Mouse (Mus musculus): ENCODE results near the gene T. TPM values are rescaled to one million over a fixed set of nuclear protein-coding genes. Genes with fewer than 3 reads are reported as not detected.
"Not testable (repeated sequence)": the region's sequence is repeated elsewhere in the genome, so short reads cannot be mapped to it uniquely, and the experiment has no call there.

Gene T
- total RNA-seq (2021), result not detected
- long read RNA-seq, experiment 1, result 0 reads
- long read RNA-seq, experiment 2, result 0 reads

GRCm38 (mm10) chr17:8433978-8434960 is at the start of gene T:
Gene T (plus strand): TSS chr17:8434423.
- TF ChIP-seq CTCF (IDR thresholded peaks at IDR 0.05), result no peak
- H3K4me3 ChIP-seq, result no peak within 1 kb of the TSS
- intact Hi-C loops (cut with DNase I), result no loop called here
- no peak for DNase-seq
- H3K27ac ChIP-seq, result no peak within 1 kb of the TSS

DNA sequence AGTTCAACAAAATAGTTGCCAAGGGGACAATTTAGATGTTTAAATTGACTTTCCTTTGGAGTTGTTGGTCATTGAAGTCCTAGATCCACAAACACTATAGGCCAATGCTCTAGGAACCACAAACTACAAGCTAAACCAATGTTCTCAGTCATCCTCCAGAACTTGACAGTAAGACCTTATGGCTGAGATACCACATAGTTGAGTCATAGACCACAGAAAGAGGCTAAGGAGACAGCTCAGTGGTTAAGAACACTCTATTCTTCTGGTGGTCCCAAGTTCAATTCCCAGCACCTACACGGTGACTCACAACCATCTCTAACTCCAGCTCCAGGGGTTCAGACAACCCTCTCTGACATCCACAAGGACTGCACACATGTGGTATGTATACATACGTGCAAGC is 48.8 kb upstream of the T start:
- H3K27ac ChIP-seq, result no peak overlapping the region
- intact Hi-C loops (cut with DNase I), result no loop called here
- no peak for DNase-seq
- no peak for TF ChIP-seq CTCF (IDR thresholded peaks at IDR 0.05)
- no peak overlapping the region for H3K4me3 ChIP-seq

GRCm38 (mm10) chr17:8388463-8388862 is 45.8 kb upstream of the T start:
- TF ChIP-seq CTCF (IDR thresholded peaks at IDR 0.05), result peak; percentile 39; the same call in 1 of the 2 replicates
- Histone ChIP-seq H3K27ac (no peak overlapping the region), H3K4me3 (no peak overlapping the region)
- DNase-seq, result no peak
- intact Hi-C loops (cut with DNase I), result no loop called here

DNA sequence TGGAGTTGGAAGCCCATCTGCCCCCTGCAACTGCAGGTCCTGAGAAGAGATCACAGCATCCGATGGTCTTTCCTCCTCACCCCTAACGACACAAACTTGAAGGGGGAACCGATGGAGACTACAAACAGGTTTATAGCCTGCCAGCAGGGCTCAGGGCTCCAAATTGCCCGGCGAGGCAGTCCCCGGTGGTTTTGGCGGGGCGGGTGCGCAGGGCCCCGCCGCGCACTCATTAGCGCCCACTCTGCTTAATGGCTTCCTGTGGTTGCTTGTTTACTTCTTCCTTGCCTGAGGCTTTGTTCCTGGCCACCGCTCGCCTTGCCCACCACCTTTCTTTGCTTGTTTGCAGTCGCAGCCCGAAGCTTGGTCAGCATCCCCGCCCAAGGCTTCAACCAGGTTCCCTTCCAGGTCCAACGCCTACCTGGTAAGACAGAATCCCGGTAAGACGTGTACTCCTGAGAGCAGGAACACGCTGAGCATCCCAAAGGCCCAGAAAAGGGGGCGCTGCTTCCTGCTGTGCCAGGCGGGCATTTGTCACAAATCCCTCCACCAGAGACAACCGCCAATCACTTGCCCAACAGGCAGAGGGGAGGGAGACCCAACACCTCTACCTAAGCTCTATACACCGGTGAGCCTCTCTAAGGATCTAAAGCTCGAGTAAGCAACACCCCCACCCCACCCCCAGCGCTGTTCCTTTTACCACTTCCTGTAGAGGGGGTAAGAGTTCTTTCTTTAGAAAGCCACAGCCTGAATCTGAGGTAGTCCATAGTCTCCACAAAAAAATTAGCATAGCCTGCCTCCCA is 45.0 kb upstream of the T start:
- H3K27ac ChIP-seq, result no peak overlapping the region
- intact Hi-C loops (cut with DNase I), result no loop called here
- TF ChIP-seq CTCF (IDR thresholded peaks at IDR 0.05), result no peak
- DNase-seq, result no peak
- no peak overlapping the region for H3K4me3 ChIP-seq

DNA sequence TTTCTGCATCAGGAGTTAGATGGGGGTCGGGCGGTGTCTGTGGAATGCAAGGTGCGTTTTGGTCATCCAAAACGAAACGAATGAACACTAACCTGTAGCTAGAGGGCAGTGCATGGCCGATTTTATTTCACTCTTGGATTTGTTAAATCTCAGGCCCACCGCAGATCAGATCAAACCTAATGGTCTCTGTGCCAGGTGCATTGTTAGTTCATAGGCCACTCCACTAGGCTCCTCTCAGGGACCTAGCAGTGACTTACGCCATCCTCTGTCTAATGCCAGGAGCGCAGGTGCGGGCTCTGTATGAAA is 44.5 kb upstream of the T start:
- DNase-seq, result no peak
- intact Hi-C loops (cut with DNase I), result no loop called here
- Histone ChIP-seq H3K27ac (no peak overlapping the region), H3K4me3 (no peak overlapping the region)
- TF ChIP-seq CTCF (IDR thresholded peaks at IDR 0.05), result no peak

DNA sequence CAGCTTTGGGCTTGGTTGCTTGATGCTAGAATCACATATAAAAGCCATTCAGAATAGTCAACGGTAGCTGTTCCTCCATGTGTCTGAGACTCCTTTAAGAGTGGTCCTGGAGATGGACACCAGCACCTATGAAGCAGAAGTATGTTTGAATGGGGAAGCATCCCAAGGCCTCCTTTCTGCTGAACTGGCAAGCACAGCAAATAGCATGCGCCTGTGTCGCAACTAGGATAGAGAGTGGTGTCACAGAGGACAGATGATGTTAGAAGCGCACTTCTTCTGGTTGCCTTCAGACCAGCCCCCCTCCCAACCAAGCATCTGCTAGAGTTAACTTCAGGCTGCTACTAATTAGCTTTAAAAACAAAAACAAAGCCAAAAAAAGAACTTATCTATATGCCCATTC is 43.7 kb upstream of the T start:
- intact Hi-C loops (cut with DNase I), result no loop called here
- H3K27ac ChIP-seq, result no peak overlapping the region
- no peak overlapping the region for H3K4me3 ChIP-seq
- DNase-seq, result no peak
- no peak for TF ChIP-seq CTCF (IDR thresholded peaks at IDR 0.05)

- no peak overlapping the region for H3K27ac ChIP-seq
- intact Hi-C loops (cut with DNase I), result no loop called here
- H3K4me3 ChIP-seq, result no peak overlapping the region
- no peak for TF ChIP-seq CTCF (IDR thresholded peaks at IDR 0.05)
- DNase-seq, result no peak
Observed at GRCm38 (mm10) chr17:8396371-8396770, 37.9 kb upstream of the T start.

- intact Hi-C loops (cut with DNase I), result no loop called here
- TF ChIP-seq CTCF (IDR thresholded peaks at IDR 0.05), result no peak
Observed at GRCm38 (mm10) chr17:8397946-8398345, 36.3 kb upstream of the T start.

DNA sequence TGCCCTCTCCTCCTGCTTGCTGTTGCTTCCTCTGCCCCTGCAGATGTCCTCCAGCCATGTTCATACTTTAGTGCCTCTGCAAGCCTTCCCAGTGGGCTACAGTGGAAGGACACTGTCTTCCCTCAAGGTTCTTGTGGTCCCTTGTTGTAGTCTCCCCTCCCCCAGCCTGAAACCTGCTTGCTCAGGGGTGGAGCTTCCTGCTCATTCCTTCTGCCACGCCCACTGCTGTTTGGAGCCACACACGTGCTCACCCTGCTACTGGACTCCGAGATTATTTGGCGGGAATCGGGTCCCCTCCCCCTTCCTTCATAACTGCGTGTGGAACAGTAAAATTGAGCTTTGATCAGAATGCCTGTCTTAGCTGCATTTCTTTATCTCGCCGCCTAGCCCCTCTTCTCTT is 30.3 kb upstream of the T start:
- intact Hi-C loops (cut with DNase I); H3K4me3 ChIP-seq; H3K27ac ChIP-seq; DNase-seq: not testable (repeated sequence)

More at GRCm38 (mm10) chr17:8397946-8398345, 36.3 kb upstream of the T start:
- no peak overlapping the region for H3K4me3 ChIP-seq
- no peak for DNase-seq
- no peak overlapping the region for H3K27ac ChIP-seq

- no peak for DNase-seq
- intact Hi-C loops (cut with DNase I), result no loop called here
- Histone ChIP-seq H3K27ac (no peak overlapping the region), H3K4me3 (no peak overlapping the region)
- TF ChIP-seq CTCF (IDR thresholded peaks at IDR 0.05), result no peak
Observed at GRCm38 (mm10) chr17:8406285-8406684, 27.9 kb upstream of the T start.

DNA sequence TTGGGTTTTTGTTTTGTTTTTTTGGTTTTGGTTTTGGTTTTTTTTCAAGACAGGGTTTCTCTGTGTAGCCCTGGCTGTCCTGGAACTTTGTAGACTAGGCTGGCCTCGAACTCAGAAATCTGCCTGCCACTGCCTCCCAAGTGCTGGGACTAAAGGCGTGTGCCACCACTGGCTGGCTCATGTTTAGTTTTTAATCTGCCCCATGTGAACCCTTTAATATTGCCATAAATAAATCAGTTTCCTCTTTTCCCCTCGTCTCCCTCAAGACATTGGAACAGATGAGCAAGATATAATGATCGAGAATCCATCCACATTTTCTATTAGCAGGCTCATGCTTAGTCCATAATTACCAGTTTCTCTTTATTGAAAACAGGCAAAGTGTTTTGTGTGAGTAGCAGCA is 26.2 kb upstream of the T start:
- H3K4me3 ChIP-seq; intact Hi-C loops (cut with DNase I); H3K27ac ChIP-seq; DNase-seq: not testable (repeated sequence)

GRCm38 (mm10) chr17:8408589-8409295 is 25.5 kb upstream of the T start:
- no peak for DNase-seq
- TF ChIP-seq CTCF (IDR thresholded peaks at IDR 0.05), result no peak
- intact Hi-C loops (cut with DNase I), result no loop called here
- H3K27ac ChIP-seq, result no peak overlapping the region
- no peak overlapping the region for H3K4me3 ChIP-seq

DNA sequence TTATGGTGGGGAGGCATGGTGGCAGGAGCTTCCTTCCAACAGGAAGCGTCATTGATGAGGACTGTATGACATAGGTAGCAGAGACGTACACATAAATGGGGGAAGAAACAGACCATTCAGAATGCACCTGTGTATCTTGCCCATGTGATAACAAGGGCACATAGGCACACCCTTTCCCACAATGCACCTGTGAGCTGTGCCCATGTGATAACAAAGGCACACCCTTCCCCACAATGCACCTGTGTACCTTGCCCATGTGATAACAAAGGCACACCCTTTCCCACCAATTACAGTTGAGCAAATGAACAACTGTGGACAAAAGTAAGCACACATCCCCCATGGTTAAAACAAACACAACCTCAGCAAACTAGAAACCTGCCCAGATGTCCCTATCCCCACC is 23.9 kb upstream of the T start:
- Histone ChIP-seq H3K27ac (no peak overlapping the region), H3K4me3 (no peak overlapping the region)
- intact Hi-C loops (cut with DNase I), result no loop called here
- no peak for TF ChIP-seq CTCF (IDR thresholded peaks at IDR 0.05)
- DNase-seq, result no peak
